ENCODE assay signal across 21 mouse cellular contexts in genomic region chr15:80073256-80073621, GRCm38 (mm10).
"Had no signal": no experiment of that assay in that cellular context is flagged by ENCODE, and none has a peak within 500 bp of the region (broad histone marks: within the 10 kb centered on the region; RNA-seq: fewer than 3 reads in every experiment).

No protein-coding gene starts in this region.

- H3K4me3 ChIP-seq: kidney, embryonic 15.5 days; limb, embryonic 12.5 days; limb, embryonic 15.5 days; midbrain, embryonic 12.5 days; midbrain, embryonic 15.5 days; neural tube, embryonic 12.5 days; neural tube, embryonic 15.5 days; stomach, embryonic 15.5 days had no signal

- ATAC-seq: intestine, postnatal 0 days; liver, postnatal 0 days; lung, postnatal 0 days; midbrain, embryonic 15.5 days had no signal

- H3K9me3 ChIP-seq: kidney, embryonic 15.5 days; limb, embryonic 12.5 days; limb, embryonic 15.5 days; midbrain, embryonic 12.5 days; midbrain, embryonic 15.5 days; neural tube, embryonic 12.5 days; neural tube, embryonic 15.5 days; stomach, embryonic 15.5 days had no signal

- H3K27me3 ChIP-seq: kidney, embryonic 15.5 days; limb, embryonic 12.5 days; limb, embryonic 15.5 days; midbrain, embryonic 15.5 days; neural tube, embryonic 12.5 days; neural tube, embryonic 15.5 days; stomach, embryonic 15.5 days had no signal

- DNase-seq: kidney, adult 2 months; kidney, postnatal 10 days; kidney, postnatal 36 days; left cerebral cortex, postnatal 4 days; liver, postnatal 0 days; lung, embryonic 14.5 days; right cerebral cortex, adult 18-20 months; right cerebral cortex, postnatal 25 days; spleen, adult 18-20 months; thymus, postnatal 36 days had no signal

- H3K27ac ChIP-seq: kidney, embryonic 15.5 days; limb, embryonic 12.5 days; limb, embryonic 15.5 days; liver, embryonic 14.5 days; midbrain, embryonic 12.5 days; midbrain, embryonic 15.5 days; neural tube, embryonic 12.5 days; neural tube, embryonic 15.5 days had no signal

- H3K4me1 ChIP-seq: midbrain, embryonic 15.5 days; neural tube, embryonic 12.5 days; neural tube, embryonic 15.5 days had no signal
